Comparison of ENCODE assay signal across 33 mouse cellular contexts in the genomic region with DNA sequence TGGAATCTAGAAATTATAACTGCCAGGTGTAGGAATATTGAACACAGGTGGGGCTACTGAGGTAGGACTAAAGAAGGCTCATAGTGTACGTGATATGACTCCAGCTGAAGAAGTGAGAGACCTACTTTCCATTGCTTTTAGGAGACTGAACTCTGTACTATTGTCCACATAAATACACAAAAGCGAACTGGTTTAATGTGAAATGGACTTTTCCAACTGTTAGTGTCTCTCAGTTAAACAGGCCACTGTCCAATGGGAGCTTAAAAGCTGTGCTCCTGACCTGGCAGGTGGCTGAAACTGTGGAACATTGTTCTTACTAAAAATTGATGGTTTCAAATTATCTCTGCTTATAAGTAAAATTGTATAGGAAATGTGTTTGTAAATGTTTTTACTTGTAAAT.
"Had no signal": no experiment of that assay in that cellular context is flagged by ENCODE, and none has a peak within 500 bp of the region (broad histone marks: within the 10 kb centered on the region; RNA-seq: fewer than 3 reads in every experiment).

No protein-coding gene starts in this region.

- H3K4me3 ChIP-seq: heart, adult 2 months; heart, embryonic 10.5 days; heart, embryonic 12.5 days; heart, embryonic 13.5 days; heart, embryonic 15.5 days; hindbrain, embryonic 10.5 days; hindbrain, embryonic 12.5 days; hindbrain, embryonic 13.5 days; hindbrain, embryonic 15.5 days; intestine, embryonic 15.5 days; kidney, embryonic 15.5 days; layer of hippocampus, adult 2 months; left cerebral cortex, adult 2 months had no signal

- H3K36me3 ChIP-seq: heart, embryonic 10.5 days; heart, embryonic 12.5 days; heart, embryonic 13.5 days; heart, embryonic 15.5 days; hindbrain, embryonic 10.5 days; hindbrain, embryonic 12.5 days; hindbrain, embryonic 13.5 days; hindbrain, embryonic 15.5 days; intestine, embryonic 15.5 days; kidney, embryonic 15.5 days had no signal

- ATAC-seq: hindbrain, embryonic 16.5 days; hindbrain, postnatal 0 days; inflammation-experienced regulatory T-cells, adult 6 months; intestine, embryonic 15.5 days; intestine, embryonic 16.5 days; intestine, postnatal 0 days had no signal

- H3K4me2 ChIP-seq: heart, embryonic 11.5 days; heart, embryonic 12.5 days; heart, embryonic 13.5 days; heart, embryonic 15.5 days; hindbrain, embryonic 12.5 days; hindbrain, embryonic 13.5 days; hindbrain, embryonic 14.5 days; hindbrain, embryonic 15.5 days; intestine, embryonic 15.5 days; kidney, embryonic 15.5 days had no signal

- H3K9me3 ChIP-seq: heart, embryonic 10.5 days; heart, embryonic 12.5 days; heart, embryonic 13.5 days; heart, embryonic 15.5 days; hindbrain, embryonic 10.5 days; hindbrain, embryonic 12.5 days; hindbrain, embryonic 13.5 days; hindbrain, embryonic 15.5 days; intestine, embryonic 15.5 days; kidney, embryonic 15.5 days had no signal

- H3K27me3 ChIP-seq: heart, embryonic 12.5 days; heart, embryonic 13.5 days; heart, embryonic 15.5 days; hindbrain, embryonic 12.5 days; hindbrain, embryonic 13.5 days; hindbrain, embryonic 15.5 days; intestine, embryonic 15.5 days; kidney, embryonic 15.5 days had no signal

- DNase-seq: heart, adult 2 months; heart, postnatal 10 days; heart, postnatal 14 days; heart, postnatal 36 days; heart, postnatal 4 days; kidney, adult 18-20 months; kidney, adult 8-10 months; kidney, postnatal 10 days; kidney, postnatal 14 days; kidney, postnatal 36 days; kidney, postnatal 4 days; layer of hippocampus, adult 9-11 months; layer of hippocampus, postnatal 36 days had no signal

- H3K4me1 ChIP-seq: heart, embryonic 15.5 days; hindbrain, embryonic 10.5 days; hindbrain, embryonic 12.5 days; hindbrain, embryonic 13.5 days; hindbrain, embryonic 15.5 days; intestine, embryonic 15.5 days; kidney, embryonic 15.5 days had no signal

- H3K9ac ChIP-seq: heart, embryonic 12.5 days; heart, embryonic 13.5 days; heart, embryonic 15.5 days; hindbrain, embryonic 12.5 days; hindbrain, embryonic 13.5 days; hindbrain, embryonic 14.5 days; hindbrain, embryonic 15.5 days; intestine, embryonic 15.5 days; kidney, embryonic 15.5 days had no signal

- H3K27ac ChIP-seq: heart, adult 2 months; heart, embryonic 10.5 days; heart, embryonic 13.5 days; heart, embryonic 15.5 days; hindbrain, embryonic 10.5 days; hindbrain, embryonic 12.5 days; hindbrain, embryonic 13.5 days; hindbrain, embryonic 14.5 days; hindbrain, embryonic 15.5 days; hindbrain, postnatal 0 days; intestine, embryonic 15.5 days; kidney, embryonic 15.5 days; kidney, postnatal 0 days; left cerebral cortex, adult 2 months had no signal
